Mouse (Mus musculus) intestine, postnatal 0 days (tissue): ENCODE measurements around the gene Mid1. TPM values are rescaled to one million over a fixed set of nuclear protein-coding genes. Genes with fewer than 3 reads are reported as not detected.
"Not testable (repeated sequence)": the region's sequence is repeated elsewhere in the genome, so short reads cannot be mapped to it uniquely, and the experiment has no call there.

Experiments used
- ATAC-seq: fragments of 200-750 bp; cut with Nextera tagmentation; 2 replicates; pipeline ENCODE4 v1.8.0; 2017; ENCODE audit warnings: mild to moderate bottlenecking, moderate TSS enrichment, moderate library complexity
- H3K27ac ChIP-seq: fragments of 300-500 bp; sonication (generic); 2 replicates; pipeline ENCODE4 v1.5.1; 2014; ENCODE audit warnings: mild to moderate bottlenecking, low read depth, low read length, moderate library complexity
- H3K27me3 ChIP-seq: fragments of 300-500 bp; sonication (generic); replicated peaks from 2 replicates; pipeline ENCODE4 v1.6.1; 2014; ENCODE audit warnings: low read length, mixed read lengths; ENCODE audit not compliant: control insufficient read depth, insufficient read depth
- H3K36me3 ChIP-seq: fragments of 300-500 bp; sonication (generic); 2 replicates; pipeline ENCODE4 v1.6.1; 2014; ENCODE audit warnings: mild to moderate bottlenecking, moderate library complexity; ENCODE audit not compliant: control insufficient read depth, insufficient read depth
- H3K4me1 ChIP-seq: fragments of 300-500 bp; sonication (generic); replicated peaks from 2 replicates; pipeline ENCODE4 v1.6.1; 2014; ENCODE audit warnings: antibody characterized with exemption, low read length, mixed read lengths; ENCODE audit not compliant: control insufficient read depth, insufficient read depth
- H3K4me2 ChIP-seq: fragments of 300-500 bp; sonication (generic); replicated peaks from 2 replicates; pipeline ENCODE4 v1.6.1; 2014; ENCODE audit warnings: low read depth, mild to moderate bottlenecking, moderate library complexity
- H3K4me3 ChIP-seq: fragments of 300-500 bp; sonication (generic); 2 replicates; pipeline ENCODE4 v1.5.1; 2014; ENCODE audit warnings: low read depth, low read length
- H3K9ac ChIP-seq: fragments of 300-500 bp; sonication (generic); 2 replicates; pipeline ENCODE4 v1.6.1; 2014; ENCODE audit warnings: mild to moderate bottlenecking, low read depth, low read length
- H3K9me3 ChIP-seq: fragments of 300-500 bp; sonication (generic); 2 replicates; pipeline ENCODE4 v1.6.1; 2016; ENCODE audit warnings: mixed run types; ENCODE audit not compliant: control insufficient read depth
- CTCF ChIP-seq: sonication (generic); IDR thresholded peaks from 2 replicates; pipeline ENCODE4 v1.5.1; 2016; ENCODE audit warnings: low read depth, mild to moderate bottlenecking, control low read depth, antibody characterized with exemption, moderate library complexity
- WGBS: fragments of 180-500 bp; shearing (Covaris S2); extraction: QIAGEN DNeasy Blood & Tissue Kit; methylation state at CpG from one replicate; pipeline ENCODE4 v1.1.7; 2014; 5-methylcytosine and 5-hydroxymethylcytosine counted together
- polyA plus RNA-seq: library from polyadenylated mRNA; unstranded; fragments of >200 nt; fragmentation: Nextera tagmentation; extraction: Ambion mirVana; gene quantifications from 2 replicates; pipeline ENCODE4 v1.2.1, GENCODE M21; 2015

Mid1 gene
- polyA plus RNA-seq, 1 experiment from 2014 or later: 1.7 TPM

DNA sequence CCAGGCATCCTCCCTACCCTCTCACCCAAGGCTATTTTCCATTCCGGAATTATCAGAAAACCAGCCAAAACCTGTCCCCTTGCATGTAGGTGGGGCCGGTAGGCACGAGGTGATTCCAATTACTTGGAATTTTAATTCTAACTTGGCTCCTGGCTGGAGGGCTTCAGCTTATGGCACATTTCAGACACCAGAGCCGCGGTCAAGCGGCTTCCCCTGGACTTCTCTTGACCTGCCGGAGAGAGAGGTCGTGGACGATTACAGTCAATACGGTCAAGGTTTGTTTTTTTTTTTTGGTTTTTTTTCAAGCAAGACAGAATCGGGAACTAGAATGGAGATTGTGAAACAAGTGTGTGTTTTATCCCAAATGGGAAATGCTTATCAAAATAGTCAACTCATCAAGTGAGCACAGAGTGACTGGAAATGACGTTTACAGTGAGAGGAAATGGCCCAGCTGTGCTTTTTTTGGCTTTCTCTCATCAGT is 295.9 kb downstream of the Mid1 start:
- ATAC-seq: no peak
- no peak overlapping the region for H3K9ac ChIP-seq
- H3K27me3 ChIP-seq: peaks cover 12% of the 10 kb centered on the region; the same call in 1 of the 2 replicates
- no peaks in the 10 kb centered on the region for H3K4me1 ChIP-seq
- H3K4me2 ChIP-seq: no peak overlapping the region
- H3K9me3 ChIP-seq: peaks cover 7% of the 10 kb centered on the region
- 56% methylated on average over 12 of the region's 12 CpGs for WGBS
- no peak overlapping the region for H3K27ac ChIP-seq
- TF ChIP-seq CTCF: no peak
- H3K36me3 ChIP-seq: peaks cover 3% of the 10 kb centered on the region; the same call in 1 of the 2 replicates
- H3K4me3 ChIP-seq: no peak overlapping the region

DNA sequence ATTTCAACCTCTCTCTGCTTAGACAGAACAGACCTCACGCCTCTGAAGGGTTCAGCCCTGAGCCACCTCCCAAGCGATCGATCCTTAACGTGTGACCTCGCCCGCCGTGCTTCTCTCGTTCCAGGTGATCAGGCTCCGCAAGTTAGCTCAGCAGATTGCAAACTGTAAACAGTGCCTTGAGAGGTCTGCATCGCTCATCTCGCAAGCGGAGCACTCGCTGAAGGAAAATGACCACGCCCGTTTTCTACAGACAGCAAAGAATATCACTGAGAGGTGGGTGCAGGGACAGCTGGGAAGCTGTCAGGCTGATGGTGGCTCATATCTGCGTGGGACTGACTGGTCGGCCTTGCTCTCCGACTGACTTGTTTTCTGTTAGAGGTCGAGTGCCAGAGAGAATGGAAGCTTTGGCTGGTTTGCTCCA is 296.8 kb downstream of the Mid1 start:
- not testable (repeated sequence) for H3K27ac ChIP-seq, H3K36me3 ChIP-seq, H3K4me3 ChIP-seq, H3K9ac ChIP-seq, H3K4me1 ChIP-seq, ATAC-seq, H3K4me2 ChIP-seq
- 42% methylated on average over 19 of the region's 19 CpGs for WGBS
- Histone ChIP-seq H3K27me3 (peaks cover 12% of the 10 kb centered on the region; the same call in 1 of the 2 replicates), H3K9me3 (peaks cover 11% of the 10 kb centered on the region)

DNA sequence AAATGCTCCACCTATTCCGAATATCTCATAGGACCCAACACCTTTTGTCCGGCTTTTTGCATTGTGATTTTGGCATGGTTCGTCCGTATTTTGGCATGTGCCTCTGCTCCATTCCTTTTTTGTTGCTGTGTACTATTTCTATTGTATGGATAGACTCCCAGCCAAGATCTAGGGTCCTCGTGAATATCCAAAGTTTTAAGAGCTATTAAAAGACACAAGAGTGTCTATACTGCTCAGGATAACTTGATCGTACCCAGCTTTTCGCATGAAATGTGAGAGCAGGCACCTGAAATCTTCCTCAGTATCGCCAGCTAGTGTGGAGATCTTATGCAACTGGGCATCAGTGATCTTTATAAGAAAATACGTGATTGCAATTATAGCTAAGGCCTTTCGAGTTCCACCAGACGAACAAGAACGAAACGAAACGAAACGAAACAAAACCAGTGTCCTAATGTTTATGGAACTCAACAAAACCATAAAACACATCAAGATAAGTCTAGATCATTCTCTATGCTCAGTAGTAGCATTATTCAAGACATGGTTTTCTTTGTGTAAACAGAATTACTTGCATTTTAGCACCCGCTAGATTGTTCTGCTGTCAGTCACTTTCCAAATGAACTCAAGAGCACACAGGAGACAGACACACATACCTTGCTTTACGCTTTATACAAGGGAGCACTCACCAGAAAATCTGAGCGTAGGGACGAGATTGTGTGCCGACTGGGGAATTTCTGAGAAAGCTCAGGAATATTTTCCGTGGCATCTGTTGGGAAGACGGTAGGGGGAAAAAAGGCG is 297.8 kb downstream of the Mid1 start:
- H3K36me3 ChIP-seq, H3K9ac ChIP-seq, ATAC-seq, H3K4me1 ChIP-seq, H3K4me2 ChIP-seq: not testable (repeated sequence)
- peaks cover 12% of the 10 kb centered on the region; the same call in 1 of the 2 replicates for H3K27me3 ChIP-seq
- peak overlapping the region; percentile 6; the same call in 1 of the 2 replicates for H3K27ac ChIP-seq
- whole genome bisulfite sequencing: 55% methylated on average over 23 of the region's 23 CpGs
- peaks cover 15% of the 10 kb centered on the region for H3K9me3 ChIP-seq
- peak overlapping the region; percentile 1; the same call in 1 of the 2 replicates for H3K4me3 ChIP-seq

DNA sequence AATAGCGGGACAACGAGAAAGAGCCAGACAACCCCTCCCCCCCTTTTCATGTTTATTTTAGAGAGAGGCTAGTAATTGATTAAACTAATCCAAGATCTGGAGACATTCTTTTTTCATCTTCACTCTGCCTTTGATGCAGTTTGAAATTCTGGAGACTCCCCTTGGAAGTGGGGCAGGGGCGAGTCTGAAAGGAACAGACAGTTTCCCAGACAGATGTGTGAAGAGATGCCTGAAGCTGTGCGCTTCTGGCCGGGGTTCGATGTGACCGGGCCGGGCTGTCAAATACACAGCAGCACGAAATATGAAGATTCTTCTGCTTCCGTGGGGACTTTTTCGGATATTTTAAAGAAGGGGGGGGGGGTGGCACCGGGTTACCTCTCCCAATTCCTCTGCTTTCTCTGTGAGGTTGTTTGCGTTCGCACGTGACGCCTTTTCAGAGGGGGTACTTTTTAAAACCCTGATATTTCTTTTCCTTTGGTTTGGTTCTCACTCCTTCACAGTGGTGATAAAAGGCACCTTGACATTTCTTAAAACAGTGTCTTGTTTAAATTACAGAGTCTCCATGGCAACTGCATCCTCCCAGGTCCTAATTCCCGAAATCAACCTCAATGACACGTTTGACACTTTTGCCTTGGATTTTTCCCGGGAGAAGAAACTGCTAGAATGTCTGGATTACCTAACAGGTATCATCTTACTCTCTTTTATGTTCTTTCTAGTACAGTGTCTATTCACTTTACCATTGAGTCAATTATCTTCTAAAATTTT is 298.6 kb downstream of the Mid1 start:
- not testable (repeated sequence) for ATAC-seq, H3K36me3 ChIP-seq, H3K4me2 ChIP-seq, H3K4me1 ChIP-seq, H3K9ac ChIP-seq
- Histone ChIP-seq H3K27me3 (peaks cover 12% of the 10 kb centered on the region; the same call in 1 of the 2 replicates), H3K4me3 (peak overlapping the region; percentile 1; the same call in 1 of the 2 replicates), H3K27ac (peak overlapping the region; percentile 6; the same call in 1 of the 2 replicates), H3K9me3 (peaks cover 18% of the 10 kb centered on the region)
- WGBS: 56% methylated on average over 19 of the region's 19 CpGs

DNA sequence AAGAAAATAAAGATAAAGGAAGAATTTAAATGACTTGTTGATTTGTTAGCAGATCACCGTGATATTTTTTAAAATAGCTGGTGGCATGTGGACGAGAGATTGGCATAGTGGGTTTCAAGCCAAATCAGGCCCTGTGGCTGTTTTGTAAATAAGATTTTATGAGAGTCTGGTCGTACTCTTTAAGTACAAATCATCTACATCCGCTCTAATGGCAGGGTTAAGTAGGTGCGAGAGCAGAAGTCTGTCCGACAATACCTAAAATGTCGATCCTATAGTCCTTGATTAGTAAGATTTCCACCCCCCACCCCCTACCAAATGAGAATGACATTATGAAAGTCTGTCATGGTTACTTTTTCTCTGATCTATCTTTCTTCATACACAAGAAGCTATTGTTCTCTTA is 299.3 kb downstream of the Mid1 start:
- 71% methylated on average over 7 of the region's 7 CpGs for WGBS
- H3K4me2 ChIP-seq, ATAC-seq, H3K27ac ChIP-seq, H3K4me3 ChIP-seq, H3K4me1 ChIP-seq, H3K9ac ChIP-seq: not testable (repeated sequence)
- Histone ChIP-seq H3K27me3 (peaks cover 12% of the 10 kb centered on the region; the same call in 1 of the 2 replicates), H3K9me3 (peaks cover 26% of the 10 kb centered on the region), H3K36me3 (peaks cover 17% of the 10 kb centered on the region)

DNA sequence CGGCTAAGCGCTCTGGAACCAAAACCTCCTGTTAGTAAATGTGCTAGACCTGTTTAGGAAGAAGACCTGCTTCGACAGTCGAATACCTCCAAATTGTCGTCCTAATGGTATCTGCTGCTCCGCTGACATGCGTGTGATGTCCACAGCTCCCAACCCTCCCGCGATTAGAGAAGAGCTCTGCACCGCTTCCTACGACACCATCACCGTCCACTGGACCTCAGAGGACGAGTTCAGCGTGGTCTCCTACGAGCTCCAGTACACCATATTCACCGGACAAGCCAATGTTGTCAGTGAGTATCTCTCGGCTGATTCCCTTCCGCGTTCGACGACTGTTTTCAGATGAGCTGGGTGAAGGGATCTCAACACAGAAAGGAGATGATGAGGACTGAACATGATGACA is 299.9 kb downstream of the Mid1 start:
- not testable (repeated sequence) for H3K4me1 ChIP-seq, H3K27ac ChIP-seq, H3K4me3 ChIP-seq, H3K9ac ChIP-seq, H3K4me2 ChIP-seq, ATAC-seq
- 76% methylated on average over 21 of the region's 21 CpGs for WGBS
- Histone ChIP-seq H3K9me3 (peaks cover 29% of the 10 kb centered on the region), H3K36me3 (peaks cover 19% of the 10 kb centered on the region), H3K27me3 (peaks cover 12% of the 10 kb centered on the region; the same call in 1 of the 2 replicates)

DNA sequence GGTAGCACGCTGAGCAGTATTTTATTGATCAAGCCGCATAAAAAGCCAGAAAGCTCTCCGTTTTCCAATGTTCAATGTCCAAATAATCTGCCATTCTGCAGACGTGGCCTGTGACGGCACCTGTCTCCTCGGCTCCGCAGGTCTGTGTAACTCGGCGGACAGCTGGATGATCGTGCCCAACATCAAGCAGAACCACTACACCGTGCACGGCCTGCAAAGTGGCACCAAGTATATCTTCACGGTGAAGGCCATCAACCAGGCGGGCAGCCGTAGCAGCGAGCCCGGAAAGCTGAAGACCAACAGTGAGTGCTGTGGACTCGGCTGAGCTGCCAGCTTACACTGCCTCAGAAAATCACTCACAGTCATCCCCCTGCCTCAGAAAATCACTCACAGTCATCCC is 300.8 kb downstream of the Mid1 start:
- WGBS: 75% methylated on average over 18 of the region's 18 CpGs
- ATAC-seq, H3K9ac ChIP-seq, H3K4me3 ChIP-seq, H3K4me1 ChIP-seq, H3K4me2 ChIP-seq, H3K27ac ChIP-seq: not testable (repeated sequence)
- peaks cover 35% of the 10 kb centered on the region for H3K9me3 ChIP-seq
- H3K36me3 ChIP-seq: peaks cover 28% of the 10 kb centered on the region
- H3K27me3 ChIP-seq: peaks cover 12% of the 10 kb centered on the region; the same call in 1 of the 2 replicates

DNA sequence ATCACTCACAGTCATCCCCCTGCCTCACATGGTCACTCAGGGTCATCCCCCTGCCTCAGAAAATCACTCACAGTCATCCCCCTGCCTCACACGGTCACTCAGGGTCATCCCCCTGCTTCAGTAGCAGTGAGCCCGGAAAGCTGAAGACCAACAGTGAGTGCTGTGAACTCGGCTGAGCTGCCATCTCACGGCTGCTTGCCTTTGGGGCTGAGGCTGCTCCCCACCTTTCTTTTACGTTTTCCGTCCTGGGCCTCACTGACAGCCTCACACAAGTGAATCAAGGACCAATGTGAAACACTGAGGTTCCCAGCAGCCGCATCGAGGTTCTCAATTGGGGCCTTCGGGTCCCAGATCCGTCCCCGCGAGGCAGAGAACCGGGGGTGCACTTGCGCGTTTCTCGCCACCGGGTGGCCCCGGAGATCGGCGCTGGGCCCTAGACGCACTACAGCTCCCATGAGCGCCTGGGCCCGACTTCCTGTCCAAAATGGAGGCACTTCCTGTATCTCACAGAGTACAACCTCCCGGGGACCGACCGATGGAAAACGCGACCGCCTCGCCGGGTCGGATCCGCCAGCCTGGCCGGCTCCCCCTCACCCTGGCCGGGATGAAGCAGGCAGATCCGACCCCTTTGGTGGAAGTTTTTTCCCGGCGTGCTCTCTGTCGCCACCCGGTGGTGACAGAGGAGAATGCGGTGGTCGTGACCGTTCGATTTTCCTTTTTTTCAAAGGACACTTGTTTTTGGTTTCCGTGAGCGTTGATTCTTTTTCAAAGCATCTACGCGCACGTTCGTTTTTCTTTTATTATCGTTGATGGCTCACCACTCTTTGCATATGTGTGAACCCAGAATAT is 301.7 kb downstream of the Mid1 start:
- peak overlapping the region; percentile 62 for H3K4me2 ChIP-seq
- not testable (repeated sequence) for H3K9ac ChIP-seq, H3K4me1 ChIP-seq
- WGBS: 39% methylated on average over 43 of the region's 51 CpGs
- peak; percentile 88 for ATAC-seq
- H3K4me3 ChIP-seq: peak overlapping the region; percentile 26; the same call in 1 of the 2 replicates
- H3K27me3 ChIP-seq: peaks cover 12% of the 10 kb centered on the region; the same call in 1 of the 2 replicates
- H3K9me3 ChIP-seq: peaks cover 35% of the 10 kb centered on the region
- peaks cover 28% of the 10 kb centered on the region for H3K36me3 ChIP-seq
- peak overlapping the region; percentile 6; the same call in 1 of the 2 replicates for H3K27ac ChIP-seq
